Mouse (Mus musculus) bone marrow, adult 2 months (tissue): ENCODE measurements around the gene Gm42421.

ENCODE experiments used
- CTCF ChIP-seq: fragments of 200-500 bp; IDR thresholded peaks from 2 replicates; pipeline ENCODE4 v1.5.1; 2011; ENCODE audit warnings: low read length, control low read depth; ENCODE audit not compliant: control insufficient read depth, insufficient read depth
- POLR2A ChIP-seq: fragments of 200-500 bp; IDR thresholded peaks from 2 replicates; pipeline ENCODE4 v1.6.1; 2011; ENCODE audit warnings: low read depth, mild to moderate bottlenecking, control low read depth, low read length, borderline replicate concordance; ENCODE audit not compliant: control insufficient read depth

GRCm38 (mm10) chr5:143897635-143898330 is 30.2 kb upstream of the Gm42421 start, which contains the start of gene Ankrd61:
- TF ChIP-seq POLR2A (no peak), CTCF (no peak)
